Mouse (Mus musculus) G1E (cell line): Measurements from ENCODE around the gene Pcare.

Source experiments
- CTCF ChIP-seq: IDR thresholded peaks from 2 replicates; pipeline ENCODE4 v1.5.1; 2012; ENCODE audit warnings: low read depth, low read length, inconsistent platforms, mixed read lengths
- GATA2 ChIP-seq: IDR thresholded peaks from 2 replicates; pipeline ENCODE4 v1.6.1; 2012; ENCODE audit warnings: low read depth, low read length, inconsistent platforms, borderline replicate concordance

DNA sequence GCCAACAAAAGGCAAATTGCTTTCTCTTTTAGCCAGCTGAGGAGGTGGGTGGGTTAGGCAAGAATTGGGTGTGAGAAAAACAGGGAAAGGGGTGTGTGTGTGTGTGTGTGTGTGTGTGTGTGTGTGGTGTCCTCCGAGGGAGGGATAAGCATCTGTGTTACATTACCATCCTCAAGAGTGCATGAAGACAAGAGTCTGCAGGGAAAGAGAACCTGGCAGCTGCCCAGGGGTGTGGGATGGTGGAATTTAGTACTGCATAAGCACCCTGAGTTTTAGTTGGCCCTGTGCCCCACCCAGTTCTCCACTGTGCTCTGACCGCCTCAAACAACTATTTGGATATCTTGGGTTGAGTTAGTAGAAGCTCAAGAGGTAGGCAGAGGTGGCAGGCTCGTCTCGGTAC is 28.3 kb upstream of the Pcare start:
- TF ChIP-seq CTCF (no peak), GATA2 (no peak)
